Mouse (Mus musculus) MEL (cell line): ENCODE measurements around the gene Mta3. TPM values are rescaled to one million over a fixed set of nuclear protein-coding genes. Genes with fewer than 3 reads are reported as not detected.

ENCODE experiments used
- DNase-seq: peaks from one replicate; pipeline ENCODE4 v3.0.0; 2011; ENCODE audit warnings: low read depth, low spot score
- H3K27ac ChIP-seq: 2 replicates; pipeline ENCODE4 v1.5.1; 2012; ENCODE audit warnings: low read depth, mild to moderate bottlenecking, control low read depth, low read length, moderate library complexity; ENCODE audit not compliant: control insufficient read depth
- H3K27me3 ChIP-seq, 2 experiments: fragments of 150-350 bp in 1 of 2; sonication (generic) in 1 of 2; 2 replicates each; pipeline ENCODE4 v1.6.1; 2012; ENCODE audit warnings: low read length in 2 of 2, mild to moderate bottlenecking in 2 of 2, improper control_type of control experiment in 1 of 2, moderate library complexity in 1 of 2; ENCODE audit not compliant: insufficient read depth in 2 of 2, control insufficient read depth in 1 of 2
- H3K36me3 ChIP-seq, 2 experiments: 2 replicates each; pipeline ENCODE4 v1.6.1; 2012 to 2014; ENCODE audit warnings: low read length in 2 of 2, improper control_type of control experiment in 1 of 2, inconsistent platforms in 1 of 2, mild to moderate bottlenecking in 1 of 2; ENCODE audit not compliant: insufficient read depth in 2 of 2, control insufficient read depth in 1 of 2
- H3K4me1 ChIP-seq, 2 experiments: fragments of 150-350 bp in 1 of 2; sonication (generic) in 1 of 2; 2 replicates each; pipeline ENCODE4 v1.6.1; 2012; ENCODE audit warnings: low read length in 2 of 2, improper control_type of control experiment in 1 of 2, mild to moderate bottlenecking in 1 of 2; ENCODE audit not compliant: insufficient read depth in 2 of 2, control insufficient read depth in 1 of 2
- H3K4me3 ChIP-seq, 2 experiments: fragments of 150-350 bp in 1 of 2; sonication (generic) in 1 of 2; 2 replicates each; pipeline ENCODE4 v1.5.1; 2012; ENCODE audit warnings: low read depth in 2 of 2, low read length in 2 of 2, mild to moderate bottlenecking in 2 of 2, moderate library complexity in 2 of 2, control low read depth in 1 of 2, improper control_type of control experiment in 1 of 2; ENCODE audit not compliant: control insufficient read depth in 1 of 2, insufficient read depth in 1 of 2
- H3K79me2 ChIP-seq: 2 replicates; pipeline ENCODE4 v1.6.1; 2012; ENCODE audit warnings: mild to moderate bottlenecking, low read length, moderate library complexity; ENCODE audit not compliant: control insufficient read depth, poor library complexity, insufficient read depth
- H3K9ac ChIP-seq: 2 replicates; pipeline ENCODE4 v1.6.1; 2012; ENCODE audit warnings: low read depth, mild to moderate bottlenecking, control low read depth, low read length, moderate library complexity; ENCODE audit not compliant: control insufficient read depth, poor library complexity, severe bottlenecking
- H3K9me3 ChIP-seq: fragments of 150-350 bp; sonication (generic); replicated peaks from 2 replicates; pipeline ENCODE4 v1.6.1; 2012; ENCODE audit warnings: mild to moderate bottlenecking, low read length, improper control_type of control experiment, moderate library complexity; ENCODE audit not compliant: insufficient read depth
- EP300 ChIP-seq, 2 experiments: IDR thresholded peaks; 2 replicates each; pipeline ENCODE4 v1.6.1; 2011; ENCODE audit warnings: improper control_type of control experiment in 2 of 2, low read length in 2 of 2, low read depth in 1 of 2, mild to moderate bottlenecking in 1 of 2
- HCFC1 ChIP-seq: IDR thresholded peaks from 2 replicates; pipeline ENCODE4 v1.6.1; 2012; ENCODE audit warnings: low read depth, mild to moderate bottlenecking, inconsistent platforms, low read length, improper control_type of control experiment, moderate library complexity
- MAX ChIP-seq: IDR thresholded peaks from 2 replicates; pipeline ENCODE4 v1.6.1; 2011; ENCODE audit warnings: low read length, improper control_type of control experiment
- MXI1 ChIP-seq: IDR thresholded peaks from 2 replicates; pipeline ENCODE4 v1.6.1; 2011; ENCODE audit warnings: mild to moderate bottlenecking, low read depth, low read length, improper control_type of control experiment
- MYC ChIP-seq: IDR thresholded peaks from 2 replicates; pipeline ENCODE4 v1.6.1; 2011; ENCODE audit warnings: low read depth, mild to moderate bottlenecking, low read length, improper control_type of control experiment, moderate library complexity
- NELFE ChIP-seq: IDR thresholded peaks from 2 replicates; pipeline ENCODE4 v1.6.1; 2011; ENCODE audit warnings: low read depth, low read length, improper control_type of control experiment
- POLR2A ChIP-seq, 2 experiments: IDR thresholded peaks; 2 replicates each; pipeline ENCODE4 v1.6.1; 2011 to 2012; ENCODE audit warnings: low read length in 2 of 2, mild to moderate bottlenecking in 2 of 2, control low read depth in 1 of 2, improper control_type of control experiment in 1 of 2, low read depth in 1 of 2, moderate library complexity in 1 of 2; ENCODE audit not compliant: control insufficient read depth in 1 of 2, insufficient read depth in 1 of 2, poor library complexity in 1 of 2
- POLR2AphosphoS2 ChIP-seq: IDR thresholded peaks from 2 replicates; pipeline ENCODE4 v1.6.1; 2011; ENCODE audit warnings: low read length, improper control_type of control experiment
- POLR2AphosphoS5 ChIP-seq: IDR thresholded peaks from 2 replicates; pipeline ENCODE4 v1.6.1; 2012; ENCODE audit warnings: low read depth, borderline replicate concordance, mild to moderate bottlenecking, inconsistent platforms, low read length, moderate library complexity, mixed read lengths
- RAD21 ChIP-seq: IDR thresholded peaks from 2 replicates; pipeline ENCODE4 v1.6.1; 2011; ENCODE audit warnings: mild to moderate bottlenecking, low read depth, low read length, improper control_type of control experiment
- RCOR1 ChIP-seq: IDR thresholded peaks from 2 replicates; pipeline ENCODE4 v1.6.1; 2012; ENCODE audit warnings: low read depth, mild to moderate bottlenecking, inconsistent platforms, low read length, improper control_type of control experiment
- SIN3A ChIP-seq: IDR thresholded peaks from 2 replicates; pipeline ENCODE4 v1.6.1; 2012; ENCODE audit warnings: low read length, improper control_type of control experiment, inconsistent platforms
- SMC3 ChIP-seq: IDR thresholded peaks from 2 replicates; pipeline ENCODE4 v1.6.1; 2011; ENCODE audit warnings: low read depth, low read length, improper control_type of control experiment
- TAL1 ChIP-seq: IDR thresholded peaks from 2 replicates; pipeline ENCODE4 v1.6.1; 2012; ENCODE audit warnings: mild to moderate bottlenecking, inconsistent platforms, low read length, moderate library complexity, mixed read lengths
- UBTF ChIP-seq: IDR thresholded peaks from 2 replicates; pipeline ENCODE4 v1.6.1; 2012; ENCODE audit warnings: low read depth, mild to moderate bottlenecking, inconsistent platforms, low read length, improper control_type of control experiment, moderate library complexity, borderline replicate concordance; ENCODE audit not compliant: insufficient read depth
- USF1 ChIP-seq: IDR thresholded peaks from 2 replicates; pipeline ENCODE4 v1.6.1; 2014; ENCODE audit warnings: low read depth, mild to moderate bottlenecking, inconsistent platforms, low read length, improper control_type of control experiment, moderate library complexity
- polyA plus RNA-seq, 2 experiments: library from polyadenylated mRNA; stranded (reverse) in 1 of 2; unstranded in 1 of 2; fragments of >175 nt in 1 of 2; fragments of >200 nt in 1 of 2; gene quantifications; 2 replicates each; pipeline versions ENCODE4 v1.2.1 to v1.2.4; 2012; ENCODE audit warnings: low replicate concordance in 2 of 2, low read depth in 1 of 2; ENCODE audit not compliant: insufficient read length in 2 of 2, insufficient read depth in 1 of 2, missing spikeins in 1 of 2
- total RNA-seq: library from RNA; depleted of rRNA; stranded (reverse); fragments of 300-350 nt; gene quantifications from 2 replicates; pipeline ENCODE4 v1.2.3, GENCODE M21; 2012

Mta3 gene
- total and polyA plus RNA-seq, 3 experiments: 28.8 to 58.2 TPM; not detected in 1

DNA sequence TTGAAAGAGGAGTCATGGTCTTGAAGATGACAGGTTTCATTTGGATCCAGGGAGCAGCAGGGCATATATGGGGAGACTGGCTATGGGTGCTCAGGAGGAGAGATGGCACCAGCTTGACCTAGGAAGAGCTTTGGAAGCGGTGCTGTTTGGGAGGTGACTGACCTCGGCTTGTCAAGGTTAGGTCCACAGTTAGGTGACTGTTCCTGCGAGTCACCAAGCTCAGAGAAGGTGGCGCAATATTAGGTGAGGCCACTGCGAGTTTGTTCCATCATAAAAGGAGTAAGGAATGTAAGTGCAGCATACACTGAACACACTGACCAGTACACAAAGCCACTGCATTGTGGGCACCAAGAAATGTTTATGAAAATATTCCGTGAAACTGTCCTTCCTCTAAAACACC is 80.5 kb downstream of the Mta3 start:
- no peak overlapping the region for H3K9ac ChIP-seq
- peaks cover 0 to 3% of the 10 kb centered on the region in 2 experiments; a peak in 2 of 4 replicates for H3K36me3 ChIP-seq

DNA sequence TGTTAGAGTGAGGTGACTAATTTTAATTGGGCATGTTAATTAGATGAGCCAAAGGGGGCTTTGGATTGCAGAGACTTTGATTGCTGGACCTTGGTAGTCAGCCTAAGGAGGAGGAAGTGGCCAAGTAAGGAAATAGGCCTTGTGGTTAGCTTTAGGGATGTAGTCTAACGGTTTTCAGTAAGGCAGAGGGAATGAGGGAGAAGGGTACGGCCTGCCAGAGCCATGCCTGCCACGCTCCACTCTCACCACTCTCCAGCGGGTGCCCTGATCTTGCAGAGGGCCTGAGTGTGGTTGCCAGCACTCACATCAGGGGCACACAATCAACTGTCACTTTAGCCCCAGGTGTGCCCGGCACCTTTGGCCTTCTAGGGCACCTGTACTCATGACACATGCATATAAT is 84.2 kb downstream of the Mta3 start:
- Histone ChIP-seq H3K9ac (no peak overlapping the region), H3K27ac (no peak overlapping the region), H3K79me2 (no peaks in the 10 kb centered on the region), H3K27me3 (no peaks in the 10 kb centered on the region), H3K4me3 (no peak overlapping the region), H3K36me3 (peaks cover 0 to 5% of the 10 kb centered on the region in 2 experiments; a peak in 3 of 4 replicates), H3K9me3 (no peaks in the 10 kb centered on the region), H3K4me1 (0 out of 4 replicates have a peak, but pooled peaks cover 0 to 2% of the 10 kb centered on the region in 2 experiments)
- TF ChIP-seq SIN3A: no peak
- no peak for TF ChIP-seq EP300 (IDR thresholded peaks at IDR 0.05; ENCODE audit: low read depth in 1 of 2, low read length in 2 of 2)
- no peak for TF ChIP-seq RCOR1
- TF ChIP-seq MAX: no peak
- no peak for TF ChIP-seq NELFE
- TF ChIP-seq MXI1: no peak
- no peak for TF ChIP-seq RAD21
- TF ChIP-seq MYC: no peak
- TF ChIP-seq TAL1: no peak
- no peak for TF ChIP-seq USF1
- TF ChIP-seq HCFC1: no peak
- TF ChIP-seq SMC3: no peak
- TF ChIP-seq UBTF: no peak
- TF ChIP-seq POLR2A (IDR thresholded peaks at IDR 0.05; ENCODE audit: control insufficient read depth in 1 of 2, insufficient read depth in 1 of 2, low read depth in 1 of 2, low read length in 2 of 2, poor library complexity in 1 of 2): no peak
- DNase-seq: no peak

More for the DNA sequence above, 80.5 kb downstream of the Mta3 start:
- H3K4me1 ChIP-seq: 0 out of 4 replicates have a peak, but pooled peaks cover 0 to 2% of the 10 kb centered on the region in 2 experiments
- H3K79me2 ChIP-seq: no peaks in the 10 kb centered on the region
- H3K27ac ChIP-seq: no peak overlapping the region
- no peak for TF ChIP-seq RAD21
- H3K27me3 ChIP-seq: no peaks in the 10 kb centered on the region
- no peak overlapping the region for H3K4me3 ChIP-seq
- no peaks in the 10 kb centered on the region for H3K9me3 ChIP-seq
- DNase-seq: no peak

DNA sequence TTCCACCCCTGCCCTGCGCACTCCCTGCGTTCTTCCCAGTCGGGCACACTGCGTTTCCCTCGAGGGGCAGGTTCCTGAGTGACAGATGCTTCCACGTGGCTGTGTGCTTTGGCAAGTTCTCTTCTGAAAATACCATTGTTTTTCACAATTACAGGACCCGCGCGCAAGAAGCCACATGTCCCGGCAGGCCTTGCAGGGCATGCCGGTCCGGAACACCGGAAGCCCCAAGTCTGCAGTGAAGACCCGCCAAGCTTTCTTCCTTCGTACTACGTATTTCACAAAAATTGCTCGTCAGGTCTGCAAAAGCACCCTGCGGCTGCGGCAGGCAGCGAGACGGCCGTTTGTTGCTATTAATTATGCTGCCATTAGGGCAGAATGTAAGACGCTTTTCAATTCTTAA is 86.4 kb downstream of the Mta3 start:
- no peak overlapping the region for H3K27ac ChIP-seq
- no peaks in the 10 kb centered on the region for H3K79me2 ChIP-seq

More for the DNA sequence above, 86.4 kb downstream of the Mta3 start:
- H3K9me3 ChIP-seq: no peaks in the 10 kb centered on the region
- no peak for DNase-seq
- TF ChIP-seq POLR2AphosphoS2 (no peak), POLR2AphosphoS5 (no peak), USF1 (no peak)
- H3K4me3 ChIP-seq: no peak overlapping the region
- 0 out of 4 replicates have a peak, but pooled peaks cover 0 to 2% of the 10 kb centered on the region in 2 experiments for H3K4me1 ChIP-seq
- no peak overlapping the region for H3K9ac ChIP-seq
- no peaks in the 10 kb centered on the region for H3K27me3 ChIP-seq
- peaks cover 0 to 5% of the 10 kb centered on the region in 2 experiments; a peak in 3 of 4 replicates for H3K36me3 ChIP-seq
